Mouse (Mus musculus): Measurements from ENCODE around the gene Vmn1r229. TPM values are rescaled to one million over a fixed set of nuclear protein-coding genes. Genes with fewer than 3 reads are reported as not detected.

Vmn1r229 gene
- polyA plus RNA-seq (2021; fragmentation: Nextera tagmentation): not detected in 2 replicates
- long read RNA-seq, experiment 1: 0 reads
- long read RNA-seq, experiment 2: 0 reads

GRCm38 (mm10) chr17:20811255-20811654 is at the start of gene Vmn1r229:
Gene Vmn1r229, plus strand, starts transcription at chr17:20811555.

DNA sequence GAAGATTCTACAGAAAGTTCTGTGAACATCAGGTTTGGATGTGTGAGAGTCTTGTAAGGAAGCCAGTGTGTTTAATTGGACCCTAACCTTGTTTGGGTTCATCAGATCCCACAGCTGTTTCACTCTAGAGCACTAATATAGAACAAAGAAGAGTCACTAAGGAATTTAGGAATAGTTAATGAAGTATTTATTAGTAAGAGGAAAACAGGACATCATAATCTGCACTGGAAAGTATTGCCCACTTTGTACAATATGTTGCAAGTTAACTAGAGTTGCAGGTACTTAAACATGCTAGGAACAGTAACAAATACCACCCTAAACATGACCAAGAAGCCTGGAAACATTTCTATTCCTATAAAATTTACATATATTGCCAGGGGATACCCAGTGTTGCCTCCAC is 25.3 kb upstream of the Vmn1r229 start, which contains the start of gene Vmn1r228:
TSS of gene Vmn1r228 (minus strand) at position 101 of the 400 bp plus-strand sequence.

GRCm38 (mm10) chr17:20840144-20840543 is 28.8 kb downstream of the Vmn1r229 start, which contains the start of gene Vmn1r230:
Gene Vmn1r230, plus strand, starts transcription at chr17:20840444.

Other genes with a start within 250 kb of the Vmn1r229 start
- gene Vmn2r109, start 246.8 kb upstream of the Vmn1r229 start, polyA plus RNA-seq (2021; fragmentation: Nextera tagmentation): not detected in 2 replicates
- not detected in 2 replicates for gene Vmn2r110, start 215.1 kb upstream of the Vmn1r229 start, polyA plus RNA-seq (2021; fragmentation: Nextera tagmentation)
- not detected in 2 replicates for gene Fpr-rs3, start 186.7 kb upstream of the Vmn1r229 start, polyA plus RNA-seq (2021; fragmentation: Nextera tagmentation)
- not detected in 2 replicates for gene Vmn1r226, start 128.7 kb upstream of the Vmn1r229 start, polyA plus RNA-seq (2021; fragmentation: Nextera tagmentation)
- not detected in 2 replicates for gene Vmn1r227, start 81.7 kb upstream of the Vmn1r229 start, polyA plus RNA-seq (2021; fragmentation: Nextera tagmentation)
- not detected in 2 replicates for gene Vmn1r228, start 25.4 kb upstream of the Vmn1r229 start, polyA plus RNA-seq (2021; fragmentation: Nextera tagmentation)
- not detected in 2 replicates for gene Vmn1r230, start 28.9 kb downstream of the Vmn1r229 start, polyA plus RNA-seq (2021; fragmentation: Nextera tagmentation)
- not detected in 2 replicates for gene Vmn1r231, start 93.5 kb downstream of the Vmn1r229 start, polyA plus RNA-seq (2021; fragmentation: Nextera tagmentation)
- gene Vmn1r232, start 108.2 kb downstream of the Vmn1r229 start, polyA plus RNA-seq (2021; fragmentation: Nextera tagmentation): not detected in 2 replicates
- gene Ppp2r1a, start 133.8 kb downstream of the Vmn1r229 start, polyA plus RNA-seq (2021; fragmentation: Nextera tagmentation): 853 and 927 TPM in 2 replicates
- gene Vmn1r233, start 184.9 kb downstream of the Vmn1r229 start, polyA plus RNA-seq (2021; fragmentation: Nextera tagmentation): not detected in 2 replicates
- 8.7 and 14.7 TPM in 2 replicates for gene Zfp160, start 197.3 kb downstream of the Vmn1r229 start, polyA plus RNA-seq (2021; fragmentation: Nextera tagmentation)

Data from layer of hippocampus, adult 6 months (tissue).